Mouse (Mus musculus) frontal cortex, postnatal 10 days (tissue): ENCODE measurements around the gene Cox17.

Experiments
- DNase-seq, 2 experiments: peaks; one replicate each; pipeline ENCODE4 v3.0.0; 2022; ENCODE audit warnings: low spot score in 2 of 2, mixed read lengths in 1 of 2

The Cox17 gene

DNA sequence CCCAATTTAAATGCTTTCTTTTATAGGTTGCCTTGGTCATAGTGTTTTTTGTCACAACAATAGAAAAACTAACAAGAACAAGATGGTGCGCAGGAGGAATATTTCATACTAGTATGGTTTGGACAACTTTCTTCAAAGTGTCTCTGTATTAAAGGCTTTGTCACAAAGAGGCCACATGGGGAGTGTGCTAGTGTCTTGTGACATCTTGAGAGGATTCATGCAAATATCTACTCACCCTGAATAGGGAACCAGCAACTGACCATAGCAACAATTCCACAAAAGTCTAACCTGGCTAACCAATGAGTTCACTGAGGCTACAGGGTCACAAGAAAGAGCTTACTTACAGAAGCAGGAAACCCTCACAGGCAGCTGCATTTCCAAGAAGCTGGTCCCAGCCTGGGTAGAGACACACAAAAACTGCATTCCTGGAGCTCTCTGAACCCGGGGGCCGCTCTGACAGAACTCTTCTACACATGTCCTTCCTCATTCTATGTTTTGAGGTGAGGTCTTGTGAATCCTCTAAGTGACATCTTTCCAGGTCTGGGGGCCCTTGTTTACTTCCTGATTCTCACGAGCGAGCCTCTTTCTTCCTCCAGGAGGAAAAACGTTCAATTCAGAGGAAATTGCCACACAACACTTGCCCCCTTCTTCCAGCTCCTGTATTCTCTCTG, 48.4 kb downstream of the Cox17 start:
- DNase-seq, result no peak

DNA sequence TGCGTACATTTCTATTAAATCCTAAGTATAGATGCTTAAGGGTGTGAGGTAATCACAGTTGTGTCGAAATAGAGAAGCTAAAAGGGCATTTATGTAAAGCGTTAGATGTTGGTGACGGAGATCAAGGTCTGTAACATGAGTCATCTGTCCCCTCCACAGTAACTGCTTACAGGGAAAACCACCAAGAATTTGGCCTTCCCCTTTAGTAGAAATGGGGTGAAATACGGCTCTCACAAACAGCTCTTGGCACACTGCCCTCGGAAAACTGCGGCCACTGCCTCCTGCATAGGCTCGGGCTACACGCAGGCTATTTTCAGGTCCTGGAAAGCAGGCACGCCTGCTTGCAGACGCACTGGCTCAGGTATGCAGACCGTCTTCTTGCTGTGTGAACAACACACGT, 49.4 kb downstream of the Cox17 start:
- DNase-seq, result no peak

DNA sequence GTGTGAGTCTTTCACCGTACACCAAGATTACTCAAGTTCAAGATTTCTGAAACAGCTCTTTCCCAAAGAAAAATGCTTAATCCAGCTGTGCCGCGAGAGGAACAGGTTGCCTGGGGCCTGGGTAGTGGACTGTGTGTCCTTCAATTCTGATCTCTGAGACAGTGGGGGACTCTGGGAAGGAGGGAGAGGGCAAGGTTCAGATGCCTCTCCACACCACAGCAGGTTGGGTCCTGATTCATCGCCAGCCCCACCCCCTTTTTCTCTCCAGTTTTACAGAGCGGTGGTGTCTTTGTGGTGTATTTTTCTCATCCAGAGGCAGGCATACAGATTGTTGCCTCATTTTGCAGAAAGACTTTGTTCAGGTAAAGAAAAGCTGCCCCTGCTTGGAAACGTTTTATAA, 51.5 kb downstream of the Cox17 start:
- no peak for DNase-seq

DNA sequence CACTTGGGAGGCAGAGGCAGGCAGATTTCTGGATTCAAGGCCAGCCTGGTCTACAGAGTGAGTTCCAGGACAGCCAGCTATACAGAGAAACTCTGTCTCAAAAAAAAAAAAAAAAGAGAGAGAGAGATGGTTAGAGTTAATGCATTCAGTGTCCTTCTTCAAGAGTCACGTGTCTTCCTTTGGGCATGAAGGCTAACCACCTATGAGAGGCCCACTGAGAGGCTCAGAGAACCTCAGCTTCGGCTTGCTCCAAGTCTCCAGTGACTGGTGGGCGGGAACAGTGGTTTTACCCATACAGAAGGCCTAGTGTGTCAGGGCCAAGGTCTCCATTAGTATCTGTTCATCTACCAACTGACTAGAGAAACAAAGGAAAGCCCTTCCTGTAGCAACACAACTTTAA, 52.3 kb downstream of the Cox17 start:
- DNase-seq, result no peak

DNA sequence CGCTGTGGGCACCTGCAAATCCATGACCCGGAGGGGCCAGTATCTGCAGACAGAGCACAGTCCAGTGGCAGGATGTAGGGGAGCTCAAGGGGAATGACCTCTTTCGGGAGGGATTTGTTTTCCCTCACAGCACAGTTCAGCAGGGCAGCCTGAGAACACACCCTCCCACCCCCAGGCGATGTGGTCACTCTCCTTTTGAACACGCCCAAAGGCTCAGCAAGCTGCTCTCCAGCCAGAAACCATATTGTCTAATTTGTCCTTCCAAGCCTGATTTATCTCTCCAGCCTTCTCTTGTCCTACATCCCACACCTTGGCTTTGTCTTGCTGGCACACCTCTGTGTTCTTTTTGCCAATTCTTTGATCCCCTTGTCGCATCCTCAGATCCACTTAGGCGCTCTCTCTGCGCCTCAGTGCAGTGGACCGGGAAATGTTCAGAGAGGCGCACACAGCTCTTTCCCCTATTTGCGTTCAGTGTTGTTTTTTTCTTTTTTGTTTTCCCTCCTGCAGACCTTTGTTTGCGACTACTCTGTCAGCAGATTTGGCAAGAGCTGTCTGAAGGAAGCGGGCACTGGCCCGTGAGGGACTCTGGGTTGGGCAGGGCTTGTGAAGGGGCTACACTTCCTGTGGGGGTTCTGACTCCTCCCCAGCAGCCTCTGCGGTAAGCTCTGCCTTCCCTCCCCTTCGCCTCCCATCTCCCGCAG, 52.9 kb downstream of the Cox17 start:
- DNase-seq, result peak; percentile 44 to 47

DNA sequence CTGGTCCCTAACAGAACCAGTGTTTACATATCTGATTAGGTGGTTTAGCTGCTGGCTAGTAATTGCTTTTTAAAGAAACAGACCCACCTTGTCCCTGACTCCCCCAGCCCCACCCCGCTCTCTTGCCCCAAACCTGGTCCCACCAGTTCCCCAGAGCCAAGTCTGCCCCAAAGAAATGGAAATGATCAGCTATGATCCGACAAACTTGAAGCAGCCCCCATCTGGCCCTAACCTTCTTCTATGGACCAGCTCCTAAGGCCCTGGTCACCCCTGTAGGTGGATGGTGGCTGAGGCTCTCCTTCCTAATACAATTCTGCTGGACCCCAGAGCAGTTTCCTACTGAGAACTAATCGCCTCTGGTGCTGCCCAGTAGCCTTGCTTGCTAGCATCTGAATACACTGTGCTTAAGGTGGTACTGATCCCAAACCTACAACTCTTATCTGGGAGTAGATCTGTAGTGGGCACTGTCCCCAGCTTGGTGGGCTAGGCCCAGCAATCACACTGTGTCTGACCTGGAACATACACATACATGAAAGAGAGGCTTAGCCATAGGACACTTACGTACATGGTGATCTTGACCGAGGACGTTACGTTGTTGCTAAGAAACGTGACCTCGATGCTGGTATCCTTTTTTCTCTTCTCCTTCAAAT, 53.6 kb downstream of the Cox17 start:
- no peak for DNase-seq

DNA sequence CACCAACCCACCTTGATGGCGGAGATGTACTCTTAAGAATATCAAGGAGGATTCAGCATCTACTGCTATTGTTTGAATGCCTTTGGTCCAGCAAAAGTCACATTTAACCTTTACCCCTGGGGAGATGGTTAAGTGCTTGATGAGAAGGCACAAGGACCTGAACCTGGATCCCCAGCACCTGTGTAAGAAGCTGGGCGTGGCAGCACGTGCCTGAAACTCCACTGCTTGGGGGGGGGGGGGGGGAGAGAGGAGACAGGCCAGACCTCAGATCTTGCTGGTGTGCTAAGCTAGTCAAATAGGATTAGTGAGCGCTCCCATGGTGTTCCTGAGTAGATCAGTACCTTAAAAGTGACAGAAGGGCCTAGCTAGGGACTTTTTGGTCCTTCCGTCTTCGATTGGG, 54.7 kb downstream of the Cox17 start:
- no peak for DNase-seq
